Mouse (Mus musculus) brown adipose tissue, adult 24 weeks (tissue): ENCODE data around the gene Fbxo40. TPM values are rescaled to one million over a fixed set of nuclear protein-coding genes. Genes with fewer than 3 reads are reported as not detected.

Experiments
- H3K27ac ChIP-seq: fragments of 200-500 bp; replicated peaks from 2 replicates; pipeline ENCODE4 v1.5.1; 2012; ENCODE audit warnings: low read depth, mild to moderate bottlenecking, low read length
- H3K4me1 ChIP-seq: fragments of 200-500 bp; 2 replicates; pipeline ENCODE4 v1.6.1; 2012; ENCODE audit warnings: low read length, mixed read lengths; ENCODE audit not compliant: control insufficient read depth, insufficient read depth, insufficient read length
- H3K4me3 ChIP-seq: fragments of 200-500 bp; 2 replicates; pipeline ENCODE4 v1.5.1; 2012; ENCODE audit warnings: low read depth, mild to moderate bottlenecking, low read length, moderate library complexity; ENCODE audit not compliant: insufficient read depth
- polyA plus RNA-seq: library from polyadenylated mRNA; stranded (reverse); fragments of >200 nt; gene quantifications from 2 replicates; pipeline ENCODE4 v1.2.4, GENCODE M21; 2012; ENCODE audit not compliant: missing spikeins, insufficient read depth, insufficient read length

Gene Fbxo40
- polyA plus RNA-seq, 1 experiment: 4.8 TPM

DNA sequence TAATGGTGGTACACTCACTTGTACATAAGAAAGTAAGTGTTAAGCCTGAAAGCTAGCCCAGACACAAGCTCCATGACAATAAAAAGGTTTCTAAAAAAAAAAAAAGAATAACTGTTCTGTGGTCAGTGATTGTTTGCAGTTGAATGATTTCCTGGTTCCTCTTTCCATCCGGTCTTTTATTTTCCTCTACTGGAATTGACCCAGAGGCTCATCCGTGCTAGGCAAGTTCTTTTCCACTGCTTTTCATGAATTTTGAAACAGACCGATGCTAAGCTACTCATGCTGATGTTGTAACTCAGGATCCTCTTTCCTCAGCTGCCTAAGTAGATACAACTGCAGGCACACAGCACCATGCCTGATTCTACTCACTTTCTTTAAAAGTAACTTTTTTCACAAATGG lies 69.9 kb downstream of the Fbxo40 start:
- Histone ChIP-seq H3K4me1 (no peaks in the 10 kb centered on the region), H3K4me3 (no peak overlapping the region), H3K27ac (no peak overlapping the region)

DNA sequence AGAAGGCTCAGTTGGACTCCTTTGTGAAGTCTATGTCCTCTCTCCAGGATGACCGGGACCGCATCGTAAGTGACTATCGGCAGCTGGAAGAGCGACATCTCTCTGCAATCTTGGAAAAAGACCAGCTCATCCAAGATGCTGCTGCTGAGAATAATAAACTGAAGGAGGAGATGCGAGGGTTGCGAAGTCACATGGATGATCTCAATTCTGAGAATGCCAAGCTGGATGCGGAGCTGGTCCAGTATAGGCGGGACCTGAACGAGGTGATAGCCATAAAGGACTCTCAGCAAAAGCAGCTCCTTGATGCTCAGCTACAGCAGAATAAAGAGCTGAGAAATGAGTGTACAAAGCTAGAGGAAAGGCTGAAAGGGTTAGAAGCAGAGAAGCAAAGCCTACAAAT lies 71.8 kb downstream of the Fbxo40 start:
- H3K27ac ChIP-seq: no peak overlapping the region
- no peaks in the 10 kb centered on the region for H3K4me1 ChIP-seq
- H3K4me3 ChIP-seq: no peak overlapping the region

DNA sequence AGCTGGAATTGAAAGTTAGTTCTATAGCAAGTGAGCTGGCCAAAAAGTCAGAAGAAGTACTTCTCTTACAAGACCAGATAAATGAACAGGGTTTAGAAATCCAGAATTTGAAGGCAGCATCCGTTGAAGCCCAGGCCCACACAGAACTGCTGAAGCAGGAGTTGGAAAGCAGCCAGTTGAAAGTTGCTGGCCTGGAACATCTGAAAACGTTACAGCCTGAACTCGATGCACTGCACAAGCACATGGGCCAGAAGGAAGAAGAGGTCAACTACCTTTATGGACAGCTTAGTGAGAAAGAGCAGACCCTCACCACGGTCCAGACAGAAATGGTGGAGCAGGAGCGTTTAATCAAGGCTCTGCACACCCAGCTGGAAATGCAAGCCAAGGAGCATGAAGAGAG lies 76.1 kb downstream of the Fbxo40 start:
- Histone ChIP-seq H3K27ac (no peak overlapping the region), H3K4me3 (no peak overlapping the region), H3K4me1 (no peaks in the 10 kb centered on the region)

Other genes with a start within 250 kb of the Fbxo40 start
- 1.2 and 4.3 TPM in 2 replicates for gene Slc15a2, start 205.5 kb downstream of the Fbxo40 start, polyA plus RNA-seq
- 15.3 and 17.4 TPM in 2 replicates for gene Iqcb1, start 162.1 kb downstream of the Fbxo40 start, polyA plus RNA-seq
- 9.2 and 10.5 TPM in 2 replicates for gene Eaf2, start 115.5 kb downstream of the Fbxo40 start, polyA plus RNA-seq
- 18.4 and 23.8 TPM in 2 replicates for gene Golgb1, start 115.3 kb downstream of the Fbxo40 start, polyA plus RNA-seq
- 5.9 and 7.8 TPM in 2 replicates for gene Hcls1, start 55.5 kb downstream of the Fbxo40 start, polyA plus RNA-seq
- gene Polq, start 21.3 kb upstream of the Fbxo40 start, polyA plus RNA-seq: not detected in 2 replicates